Mouse (Mus musculus): ENCODE data around the gene Adamts18. TPM values are rescaled to one million over a fixed set of nuclear protein-coding genes. Genes with fewer than 3 reads are reported as not detected.

The Adamts18 gene
- polyA plus RNA-seq, 1 experiment: 0.04 TPM

- no peaks in the 10 kb centered on the region for H3K27me3 ChIP-seq (replicated peaks)
- TF ChIP-seq FLI1 (IDR thresholded peaks at IDR 0.05; ENCODE audit: low read length) (no peak), GATA1 (IDR thresholded peaks at IDR 0.05; ENCODE audit: borderline replicate concordance, low read length) (no peak)
These were observed 79.6 kb downstream of the Adamts18 start for GRCm38 (mm10) chr8:113768861-113769410.

GRCm38 (mm10) chr8:113765121-113765520 is 83.4 kb downstream of the Adamts18 start:
- Histone ChIP-seq H3K4me3 (replicated peaks) (no peak overlapping the region), H3K36me3 (replicated peaks; ENCODE audit: low read length) (no peaks in the 10 kb centered on the region), H3K9me3 (0 out of 2 replicates have a peak, but pooled peaks cover 2% of the 10 kb centered on the region), H3K27me3 (replicated peaks) (no peaks in the 10 kb centered on the region), H3K4me1 (no peaks in the 10 kb centered on the region)
- no peak for TF ChIP-seq FLI1 (IDR thresholded peaks at IDR 0.05; ENCODE audit: low read length)
- no peak for TF ChIP-seq GATA1 (IDR thresholded peaks at IDR 0.05; ENCODE audit: borderline replicate concordance, low read length)

More at GRCm38 (mm10) chr8:113768861-113769410, 79.6 kb downstream of the Adamts18 start:
- Histone ChIP-seq H3K36me3 (replicated peaks; ENCODE audit: low read length) (no peaks in the 10 kb centered on the region), H3K9me3 (no peaks in the 10 kb centered on the region), H3K4me3 (replicated peaks) (no peak overlapping the region), H3K4me1 (no peaks in the 10 kb centered on the region)

GRCm38 (mm10) chr8:113763592-113764355 is 84.8 kb downstream of the Adamts18 start:
- 0 out of 2 replicates have a peak, but pooled peaks cover 2% of the 10 kb centered on the region for H3K9me3 ChIP-seq
- H3K27me3 ChIP-seq (replicated peaks): no peaks in the 10 kb centered on the region
- no peaks in the 10 kb centered on the region for H3K36me3 ChIP-seq (replicated peaks; ENCODE audit: low read length)
- no peaks in the 10 kb centered on the region for H3K4me1 ChIP-seq
- no peak for TF ChIP-seq GATA1 (IDR thresholded peaks at IDR 0.05; ENCODE audit: borderline replicate concordance, low read length)
- TF ChIP-seq FLI1 (IDR thresholded peaks at IDR 0.05; ENCODE audit: low read length): no peak
- H3K4me3 ChIP-seq (replicated peaks): no peak overlapping the region

GRCm38 (mm10) chr8:113762101-113762500 is 86.4 kb downstream of the Adamts18 start:
- Histone ChIP-seq H3K4me3 (replicated peaks) (no peak overlapping the region), H3K4me1 (no peaks in the 10 kb centered on the region), H3K27me3 (replicated peaks) (no peaks in the 10 kb centered on the region), H3K9me3 (0 out of 2 replicates have a peak, but pooled peaks cover 2% of the 10 kb centered on the region), H3K36me3 (replicated peaks; ENCODE audit: low read length) (no peaks in the 10 kb centered on the region)
- TF ChIP-seq GATA1 (IDR thresholded peaks at IDR 0.05; ENCODE audit: borderline replicate concordance, low read length) (no peak), FLI1 (IDR thresholded peaks at IDR 0.05; ENCODE audit: low read length) (no peak)

DNA sequence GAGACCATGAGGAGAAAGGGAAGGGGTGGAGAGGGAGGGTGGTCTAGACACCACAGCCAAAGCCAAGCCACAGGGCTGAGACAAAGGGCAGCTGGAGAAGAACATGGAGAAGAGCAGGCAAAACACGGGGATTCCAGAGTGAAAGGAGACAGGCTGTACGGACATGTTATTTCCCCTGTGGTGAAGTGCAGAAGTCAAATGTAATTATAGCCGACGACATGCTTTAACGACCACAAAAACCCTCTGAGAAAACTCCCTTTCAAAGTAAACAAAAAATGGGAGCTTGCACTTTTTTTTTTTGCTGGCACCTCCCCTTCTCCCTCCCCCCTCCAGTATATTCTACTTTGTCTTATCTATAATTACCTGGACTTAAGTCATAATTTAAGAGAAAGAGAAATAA is 92.7 kb downstream of the Adamts18 start:
- Histone ChIP-seq H3K9me3 (peaks cover 20% of the 10 kb centered on the region), H3K27me3 (replicated peaks) (no peaks in the 10 kb centered on the region), H3K4me1 (no peaks in the 10 kb centered on the region), H3K36me3 (replicated peaks; ENCODE audit: low read length) (no peaks in the 10 kb centered on the region), H3K4me3 (replicated peaks) (no peak overlapping the region)
- TF ChIP-seq GATA1 (IDR thresholded peaks at IDR 0.05; ENCODE audit: borderline replicate concordance, low read length): no peak
- TF ChIP-seq FLI1 (IDR thresholded peaks at IDR 0.05; ENCODE audit: low read length): no peak

- H3K4me3 ChIP-seq (replicated peaks): no peak overlapping the region
- H3K9me3 ChIP-seq: peaks cover 24% of the 10 kb centered on the region
- TF ChIP-seq GATA1 (IDR thresholded peaks at IDR 0.05; ENCODE audit: borderline replicate concordance, low read length): no peak
- no peak for TF ChIP-seq FLI1 (IDR thresholded peaks at IDR 0.05; ENCODE audit: low read length)
- no peaks in the 10 kb centered on the region for H3K4me1 ChIP-seq
- H3K27me3 ChIP-seq (replicated peaks): no peaks in the 10 kb centered on the region
- H3K36me3 ChIP-seq (replicated peaks; ENCODE audit: low read length): no peaks in the 10 kb centered on the region
These were observed 95.4 kb downstream of the Adamts18 start for GRCm38 (mm10) chr8:113753153-113753552.

- Histone ChIP-seq H3K4me3 (replicated peaks) (no peak overlapping the region), H3K4me1 (no peaks in the 10 kb centered on the region), H3K9me3 (peaks cover 24% of the 10 kb centered on the region), H3K27me3 (replicated peaks) (no peaks in the 10 kb centered on the region), H3K36me3 (replicated peaks; ENCODE audit: low read length) (no peaks in the 10 kb centered on the region)
- TF ChIP-seq FLI1 (IDR thresholded peaks at IDR 0.05; ENCODE audit: low read length) (no peak), GATA1 (IDR thresholded peaks at IDR 0.05; ENCODE audit: borderline replicate concordance, low read length) (no peak)
These were observed 96.2 kb downstream of the Adamts18 start for GRCm38 (mm10) chr8:113752349-113752748.

DNA sequence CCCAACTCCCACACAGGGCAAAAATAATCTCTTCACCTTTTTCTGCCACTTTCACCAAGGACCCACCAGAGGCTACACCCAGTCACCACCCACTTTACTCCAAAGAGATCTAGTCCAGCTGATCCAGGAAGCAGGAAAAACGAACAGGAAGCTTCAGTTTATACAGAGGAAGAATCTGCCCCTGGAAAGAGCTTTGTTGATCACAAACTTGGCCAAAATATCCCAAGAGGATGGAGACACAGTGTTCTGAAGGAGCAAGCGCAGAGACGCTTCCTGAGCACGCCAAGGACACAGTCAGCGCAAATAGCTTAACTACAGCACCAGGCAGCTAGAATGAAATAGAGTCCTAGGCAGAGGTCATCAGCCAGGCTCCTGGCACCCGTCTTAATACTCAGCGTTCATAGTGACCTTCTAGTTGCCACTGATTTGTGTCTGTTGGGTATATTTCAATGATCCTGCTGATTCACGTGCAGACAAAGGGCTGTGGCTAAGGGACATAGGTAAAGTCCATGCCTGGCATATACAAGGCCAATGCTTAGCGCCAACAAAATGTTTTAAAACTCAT is 113.0 kb downstream of the Adamts18 start:
- H3K9me3 ChIP-seq: peaks cover 25% of the 10 kb centered on the region
- TF ChIP-seq GATA1 (IDR thresholded peaks at IDR 0.05; ENCODE audit: borderline replicate concordance, low read length) (no peak), FLI1 (IDR thresholded peaks at IDR 0.05; ENCODE audit: low read length) (no peak)
- no peaks in the 10 kb centered on the region for H3K36me3 ChIP-seq (replicated peaks; ENCODE audit: low read length)
- H3K27me3 ChIP-seq (replicated peaks): no peaks in the 10 kb centered on the region
- no peaks in the 10 kb centered on the region for H3K4me1 ChIP-seq
- no peak overlapping the region for H3K4me3 ChIP-seq (replicated peaks)

- Histone ChIP-seq H3K4me1 (no peaks in the 10 kb centered on the region), H3K9me3 (peaks cover 15% of the 10 kb centered on the region), H3K36me3 (replicated peaks; ENCODE audit: low read length) (no peaks in the 10 kb centered on the region), H3K4me3 (replicated peaks) (no peak overlapping the region), H3K27me3 (replicated peaks) (no peaks in the 10 kb centered on the region)
- TF ChIP-seq GATA1 (IDR thresholded peaks at IDR 0.05; ENCODE audit: borderline replicate concordance, low read length) (no peak), FLI1 (IDR thresholded peaks at IDR 0.05; ENCODE audit: low read length) (no peak)
These were observed 123.2 kb downstream of the Adamts18 start for GRCm38 (mm10) chr8:113725331-113725730.
